Mouse (Mus musculus): ENCODE results near the gene Cyp46a1.

Cyp46a1 gene

DNA sequence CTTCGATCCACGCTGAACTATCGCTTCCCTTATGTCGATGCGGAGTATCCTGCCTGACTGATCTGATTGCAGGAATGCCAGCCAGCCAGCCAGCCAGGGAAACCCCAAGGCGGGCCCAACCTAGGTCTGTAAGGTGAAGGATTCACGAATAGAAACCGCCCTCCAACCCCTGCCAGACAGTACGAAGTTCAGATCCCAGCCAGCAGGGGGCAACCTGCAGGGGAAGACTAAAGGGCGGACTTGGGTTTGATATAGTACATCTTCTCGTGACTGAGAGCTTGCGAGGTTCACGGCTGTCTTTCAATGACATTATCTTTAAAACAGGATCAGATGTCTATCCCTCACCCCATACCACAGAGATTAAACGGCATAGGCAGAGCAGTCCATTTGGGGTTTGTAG lies 26.6 kb upstream of the Cyp46a1 start:
- CTCF ChIA-PET = interaction anchor here (0.5 to 2.7 kb wide), 21 partner anchors 9 to 1205 kb away, joined by 3 to 24 read pairs (median 3); no protein-coding TSS in a partner anchor
- POLR2A ChIA-PET = interaction anchor here (0.6 to 1.8 kb wide), 8 partner anchors 10 to 91 kb away, joined by 3 to 8 read pairs (median 4); partner anchors contain the start of gene Cyp46a1 (in 2 of the 4)

DNA sequence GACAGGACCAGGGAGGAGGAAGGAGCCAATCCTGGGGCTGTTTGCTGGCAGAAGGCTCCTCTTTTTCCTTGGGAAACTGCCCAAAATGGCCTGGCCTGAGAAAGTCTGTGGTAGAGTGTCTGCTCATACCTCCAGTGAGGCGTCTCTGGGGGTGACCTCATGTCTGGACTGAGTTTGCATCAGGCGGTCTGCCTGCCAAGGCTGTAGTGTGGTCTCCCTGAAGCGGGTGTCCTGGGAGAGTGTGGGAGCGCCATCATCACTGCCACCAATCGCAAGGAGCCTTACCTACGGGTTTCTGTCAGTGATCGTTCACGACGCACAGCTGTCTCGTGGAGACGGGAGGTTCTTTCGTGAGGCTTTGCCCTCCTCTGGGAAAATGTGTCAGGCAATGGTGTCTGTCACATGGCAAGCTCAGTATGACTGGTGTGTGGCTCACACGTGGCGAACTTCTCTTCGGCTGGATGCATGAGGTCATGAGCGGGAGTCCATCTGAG lies 25.8 kb upstream of the Cyp46a1 start:
- CTCF ChIA-PET = interaction anchor here in 3 of 4 experiments (0.7 to 2.7 kb wide), 12 partner anchors 8 to 232 kb away, joined by 3 to 24 read pairs (median 4); no protein-coding TSS in a partner anchor
- POLR2A ChIA-PET = interaction anchor here in 3 of 4 experiments (0.6 to 1.8 kb wide), 4 partner anchors 9 to 30 kb away, joined by 3 to 7 read pairs (median 4); partner anchors contain the start of gene Cyp46a1 (in 1 of the 3)

DNA sequence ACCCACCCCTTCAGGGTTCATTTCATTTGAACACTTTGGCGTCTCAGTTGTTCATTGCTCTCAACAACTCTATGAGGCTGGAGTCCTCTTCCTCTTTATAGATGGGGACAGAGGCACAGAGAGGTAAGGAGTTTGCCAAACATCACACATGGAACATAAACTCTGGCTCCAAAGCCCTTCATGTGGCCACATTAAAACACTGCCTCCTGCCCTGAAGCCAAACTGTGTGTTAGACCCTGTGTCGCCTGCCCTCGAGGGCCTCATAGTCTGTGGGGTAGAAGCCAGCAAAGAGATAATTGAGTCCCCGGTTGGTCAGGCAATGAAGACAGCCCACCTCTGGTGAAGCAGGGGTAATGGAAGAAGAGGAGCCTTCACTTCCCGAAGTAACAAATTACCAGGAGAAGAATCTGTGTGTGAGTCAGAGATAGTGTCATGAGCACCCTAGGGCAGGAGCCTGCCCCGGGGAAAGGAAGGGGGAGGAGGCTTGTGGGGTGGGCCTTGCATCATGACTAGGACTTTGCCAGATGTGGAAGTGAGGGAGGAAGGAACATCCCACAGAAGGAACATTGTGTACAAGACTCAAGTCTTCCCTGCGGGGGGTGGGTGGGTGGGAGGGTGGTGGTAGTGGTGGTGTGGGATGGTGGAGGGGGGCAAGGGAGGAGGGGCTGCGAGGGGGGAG lies 24.9 kb upstream of the Cyp46a1 start:
- ChIA-PET CTCF (no interaction called here), POLR2A (interaction anchor here in 2 of 4 experiments (0.6 to 1.5 kb wide), 3 partner anchors 10 to 31 kb away, joined by 4 to 5 read pairs (median 4); no protein-coding TSS in a partner anchor)

GRCm38 (mm10) chr12:108310041-108310440 lies 24.1 kb upstream of the Cyp46a1 start:
- ChIA-PET CTCF (interaction anchor here in 1 of 4 experiments (1.5 kb wide), 1 partner anchor 24 kb away, joined by 3 read pairs; the partner anchor contains the start of gene Cyp46a1), POLR2A (interaction anchor here in 1 of 4 experiments (1.4 kb wide), 1 partner anchor 10 kb away, joined by 4 read pairs; no protein-coding TSS in a partner anchor)

- POLR2A ChIA-PET = interaction anchor here in 1 of 4 experiments (1.4 kb wide), 1 partner anchor 9 kb away, joined by 4 read pairs; no protein-coding TSS in a partner anchor
- CTCF ChIA-PET = interaction anchor here in 1 of 4 experiments (1.5 kb wide), 1 partner anchor 23 kb away, joined by 3 read pairs; the partner anchor contains the start of gene Cyp46a1
Measured at GRCm38 (mm10) chr12:108310456-108311027, 23.6 kb upstream of the Cyp46a1 start.

- ChIA-PET CTCF (interaction anchor here in 2 of 4 experiments (0.7 to 1.5 kb wide), 2 partner anchors 22 to 203 kb away, joined by 3 to 4 read pairs; partner anchors contain the start of gene Cyp46a1 (in 1 of the 2)), POLR2A (no interaction called here)
Measured at GRCm38 (mm10) chr12:108311741-108312290, 22.4 kb upstream of the Cyp46a1 start.

- POLR2A ChIA-PET = no interaction called here
- CTCF ChIA-PET = interaction anchor here in 1 of 4 experiments (0.7 kb wide), 3 partner anchors 57 to 282 kb away, joined by 4 to 15 read pairs (median 5); no protein-coding TSS in a partner anchor
Measured at GRCm38 (mm10) chr12:108312432-108312851, 21.7 kb upstream of the Cyp46a1 start.

- POLR2A ChIA-PET = no interaction called here
- CTCF ChIA-PET = interaction anchor here in 2 of 4 experiments (0.5 to 0.8 kb wide), 2 partner anchors 20 to 105 kb away, joined by 3 read pairs; no protein-coding TSS in a partner anchor
Measured at GRCm38 (mm10) chr12:108313244-108313772, 20.9 kb upstream of the Cyp46a1 start.

GRCm38 (mm10) chr12:108315818-108316217 lies 18.4 kb upstream of the Cyp46a1 start:
- POLR2A ChIA-PET = interaction anchor here in 1 of 4 experiments (2.8 to 3.7 kb wide), 2 partner anchors 9 to 17 kb away, joined by 8 to 19 read pairs; partner anchors contain the start of genes Cyp46a1 and Hhipl1
- CTCF ChIA-PET = interaction anchor here in 2 of 4 experiments (0.6 to 3.8 kb wide), 4 partner anchors 9 to 734 kb away, joined by 3 to 24 read pairs (median 20); partner anchors contain the start of genes Cyp46a1 (in 1 of the 2) and Hhipl1 (in 1 of the 2)

GRCm38 (mm10) chr12:108316655-108317054 lies 17.5 kb upstream of the Cyp46a1 start:
- POLR2A ChIA-PET = interaction anchor here (0.6 to 3.7 kb wide), 17 partner anchors 9 to 423 kb away, joined by 3 to 19 read pairs (median 6); partner anchors contain the start of genes Hhipl1 (in 2 of the 4), Cyp46a1 (in 1 of the 4) and Evl (in 1 of the 4)
- CTCF ChIA-PET = interaction anchor here (0.6 to 3.8 kb wide), 21 partner anchors 9 to 1129 kb away, joined by 3 to 24 read pairs (median 4); partner anchors contain the start of genes Cyp46a1 (in 2 of the 4) and Hhipl1 (in 1 of the 4)

DNA sequence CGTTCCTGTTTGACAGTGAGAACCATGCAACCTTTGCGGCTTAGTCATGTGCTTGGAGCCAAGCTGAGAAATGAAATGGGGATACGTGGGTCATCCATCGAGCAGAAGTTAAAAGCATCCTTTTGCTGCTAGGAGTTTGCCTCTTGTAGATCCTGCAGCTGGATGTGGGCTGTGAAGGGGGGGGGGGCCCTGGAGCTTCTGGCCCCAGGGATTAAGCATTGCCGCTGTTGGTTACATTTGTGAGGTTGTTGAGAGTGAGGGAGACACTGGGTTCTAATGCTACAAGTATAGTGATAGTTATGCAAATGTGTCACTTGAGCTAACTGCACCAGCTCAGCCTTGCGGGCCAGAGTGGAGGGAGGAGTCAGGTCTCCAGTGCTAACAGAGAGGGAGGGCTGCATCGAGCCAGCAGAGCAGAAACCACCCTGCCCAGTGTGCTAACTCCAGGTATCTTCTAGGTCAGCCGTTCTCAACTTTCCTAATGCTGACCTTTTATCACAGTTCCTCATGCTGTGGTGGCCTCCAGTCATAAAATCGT lies 16.9 kb upstream of the Cyp46a1 start:
- CTCF ChIA-PET = interaction anchor here (0.6 to 3.8 kb wide), 22 partner anchors 9 to 1129 kb away, joined by 3 to 24 read pairs (median 4); partner anchors contain the start of genes Cyp46a1 (in 2 of the 4) and Hhipl1 (in 1 of the 4)
- POLR2A ChIA-PET = interaction anchor here in 3 of 4 experiments (0.6 to 3.7 kb wide), 24 partner anchors 9 to 1195 kb away, joined by 3 to 19 read pairs (median 4); partner anchors contain the start of genes Cyp46a1 (in 2 of the 3), Hhipl1 (in 2 of the 3), Ccnk (in 1 of the 3) and Evl (in 1 of the 3)

- ChIA-PET CTCF (interaction anchor here (0.6 to 3.8 kb wide), 18 partner anchors 9 to 376 kb away, joined by 3 to 24 read pairs (median 4); partner anchors contain the start of genes Cyp46a1 (in 2 of the 4) and Hhipl1 (in 1 of the 4)), POLR2A (interaction anchor here in 3 of 4 experiments (0.6 to 3.7 kb wide), 22 partner anchors 10 to 236 kb away, joined by 3 to 19 read pairs (median 4); partner anchors contain the start of genes Cyp46a1 (in 2 of the 3), Hhipl1 (in 2 of the 3), Ccnk (in 1 of the 3) and Evl (in 1 of the 3))
Measured at GRCm38 (mm10) chr12:108317826-108318430, 16.3 kb upstream of the Cyp46a1 start.

DNA sequence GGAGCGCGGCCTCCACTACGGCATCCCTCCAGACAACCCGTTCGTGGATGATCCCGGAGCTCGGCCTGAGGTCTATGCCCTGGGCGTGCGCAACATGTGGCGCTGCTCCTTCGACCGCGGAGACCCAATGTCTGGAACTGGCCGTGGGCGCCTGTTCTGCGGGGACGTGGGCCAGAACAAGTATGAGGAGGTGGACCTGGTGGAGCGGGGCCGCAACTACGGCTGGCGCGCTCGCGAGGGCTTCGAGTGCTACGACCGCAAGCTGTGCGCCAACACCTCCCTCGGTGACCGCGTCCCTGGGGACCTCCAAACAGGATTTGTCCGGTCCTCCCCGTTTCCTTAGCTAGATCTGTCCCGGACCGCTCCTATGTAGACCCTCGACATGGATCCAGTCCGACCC lies 15.7 kb upstream of the Cyp46a1 start:
- CTCF ChIA-PET = interaction anchor here in 3 of 4 experiments (0.6 to 3.8 kb wide), 7 partner anchors 9 to 395 kb away, joined by 3 to 24 read pairs (median 7); partner anchors contain the start of genes Cyp46a1 (in 1 of the 3) and Hhipl1 (in 1 of the 3)
- POLR2A ChIA-PET = interaction anchor here in 3 of 4 experiments (0.6 to 3.7 kb wide), 15 partner anchors 8 to 237 kb away, joined by 3 to 19 read pairs (median 5); partner anchors contain the start of genes Cyp46a1 (in 2 of the 3), Hhipl1 (in 2 of the 3) and Evl (in 1 of the 3)

DNA sequence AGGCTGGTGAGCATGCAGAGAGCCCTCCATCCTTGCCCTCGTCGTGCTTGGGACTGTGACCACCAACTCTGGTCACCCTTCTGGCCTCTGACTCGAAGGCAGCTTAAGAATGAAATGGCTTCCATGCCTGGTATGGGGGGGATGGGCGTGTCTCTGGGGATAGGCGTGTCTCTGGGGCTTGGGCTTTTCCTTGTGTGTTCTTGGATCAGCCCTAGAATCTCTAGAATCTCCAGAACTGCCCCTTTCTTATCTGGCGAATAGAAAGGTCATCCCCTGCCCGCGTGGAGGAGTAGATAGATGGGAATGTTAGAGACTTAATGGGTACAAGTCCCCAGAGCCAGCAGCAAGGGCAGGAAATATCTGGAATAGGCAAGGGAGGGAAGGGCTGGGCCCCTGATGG lies 14.1 kb upstream of the Cyp46a1 start:
- ChIA-PET CTCF (interaction anchor here (0.5 to 2.0 kb wide), 38 partner anchors 9 to 561 kb away, joined by 3 to 17 read pairs (median 4); partner anchors contain the start of genes Cyp46a1 (in 3 of the 4) and Hhipl1 (in 2 of the 4)), POLR2A (interaction anchor here (0.6 to 3.0 kb wide), 28 partner anchors 10 to 472 kb away, joined by 3 to 21 read pairs (median 4); partner anchors contain the start of genes Cyp46a1 (in 3 of the 4), Evl (in 2 of the 4), Hhipl1 (in 2 of the 4) and Ccdc85c (in 1 of the 4))

DNA sequence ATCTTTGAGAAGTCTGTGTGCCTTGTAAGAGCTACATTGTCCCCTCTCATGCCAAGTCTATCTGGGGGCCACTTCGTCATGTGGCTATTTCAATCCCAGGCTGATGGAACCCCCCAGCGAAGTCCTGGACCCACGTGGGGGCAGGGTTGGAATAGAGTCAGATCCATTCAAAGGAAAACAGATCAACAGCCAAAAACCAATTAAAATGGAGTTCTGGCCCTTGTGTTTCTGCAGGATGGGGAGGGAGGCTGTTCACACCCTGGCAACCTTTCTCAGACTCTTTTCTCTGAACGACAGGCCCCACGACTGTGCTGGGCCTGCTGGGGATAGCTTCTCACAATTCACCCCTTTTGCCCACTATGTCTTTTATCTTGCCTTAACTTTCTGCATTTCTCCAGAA lies 7.8 kb upstream of the Cyp46a1 start:
- CTCF ChIA-PET = interaction anchor here in 1 of 4 experiments (0.8 to 1.2 kb wide), 2 partner anchors 9 to 25 kb away, joined by 3 to 7 read pairs; no protein-coding TSS in a partner anchor
- POLR2A ChIA-PET = interaction anchor here in 2 of 4 experiments (0.7 to 2.5 kb wide), 2 partner anchors 8 to 47 kb away, joined by 4 to 18 read pairs; no protein-coding TSS in a partner anchor

Data from embryonic stem cell, embryonic (primary cell).